Mouse (Mus musculus): ENCODE measurements around the gene Ank2.

DNA sequence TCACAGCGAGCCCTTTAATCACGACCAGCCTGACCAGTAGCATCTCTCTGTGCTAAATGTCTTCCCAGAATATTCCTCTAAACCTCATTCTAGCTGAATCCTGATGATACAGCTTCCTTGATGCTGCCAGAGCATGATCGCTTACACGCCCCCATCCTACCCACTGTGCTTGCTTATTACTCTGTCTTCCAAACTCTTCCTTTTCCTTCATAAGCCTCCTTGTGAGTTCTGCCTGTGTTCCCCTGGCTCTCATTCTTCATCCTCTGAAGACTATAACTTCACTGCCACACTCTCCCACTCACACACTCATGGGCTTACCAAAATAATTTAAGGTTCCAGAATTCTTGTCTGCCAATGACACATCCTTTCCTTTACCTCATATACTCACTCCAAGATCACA lies 405.5 kb downstream of the Ank2 start:
- no peak for TF ChIP-seq CTCF (IDR thresholded peaks at IDR 0.05; ENCODE audit: insufficient read depth, low read depth, low read length)
- TF ChIP-seq POLR2A (IDR thresholded peaks at IDR 0.05; ENCODE audit: insufficient read depth, low read depth, low read length) = no peak
